Mouse (Mus musculus): ENCODE measurements at regions not wholly inside any gene's neighbourhood (a gene's known extent, or its start where the extent isn't known, plus 50 kb on each side); places are given as distances from the start of the nearest gene placed in this dataset.

GRCm38 (mm10) chr13:97555312-97555711 lies 205.1 kb downstream of the Gm10260 start:
- no peak for DNase-seq

GRCm38 (mm10) chr13:97554601-97555000 lies 205.8 kb downstream of the Gm10260 start:
- DNase-seq = no peak

- DNase-seq = no peak
Observed at GRCm38 (mm10) chr13:97552236-97552635, 208.2 kb downstream of the Gm10260 start.

- DNase-seq = no peak
Observed at GRCm38 (mm10) chr13:97550880-97551279, 209.6 kb downstream of the Gm10260 start.

- DNase-seq = no peak
Observed at GRCm38 (mm10) chr13:97550172-97550571, 210.3 kb downstream of the Gm10260 start.

GRCm38 (mm10) chr13:97549384-97549783 lies 211.0 kb downstream of the Gm10260 start:
- DNase-seq = no peak

GRCm38 (mm10) chr13:97548527-97548977 lies 211.9 kb downstream of the Gm10260 start:
- DNase-seq = peak; percentile 73

GRCm38 (mm10) chr13:97546936-97547335 lies 213.5 kb downstream of the Gm10260 start:
- DNase-seq = no peak

- no peak for DNase-seq
Observed at GRCm38 (mm10) chr13:97545971-97546454, 214.4 kb downstream of the Gm10260 start.

GRCm38 (mm10) chr13:97539686-97540085 lies 220.7 kb downstream of the Gm10260 start:
- no peak for DNase-seq

- no peak for DNase-seq
Observed at GRCm38 (mm10) chr13:97538441-97538840, 222.0 kb downstream of the Gm10260 start.

- no peak for DNase-seq
Observed at GRCm38 (mm10) chr13:97537686-97538085, 222.7 kb downstream of the Gm10260 start.

GRCm38 (mm10) chr13:97537206-97537605 lies 223.2 kb downstream of the Gm10260 start:
- DNase-seq = no peak

GRCm38 (mm10) chr13:97533896-97534666 lies 226.4 kb downstream of the Gm10260 start:
- peak; percentile 23 for DNase-seq

GRCm38 (mm10) chr13:97531181-97531580 lies 229.3 kb downstream of the Gm10260 start:
- no peak for DNase-seq

- peak; percentile 24 for DNase-seq
Observed at GRCm38 (mm10) chr13:97530570-97530969, 229.9 kb downstream of the Gm10260 start.

- DNase-seq = no peak
Observed at GRCm38 (mm10) chr13:97527958-97528357, 232.5 kb downstream of the Gm10260 start.

- no peak for DNase-seq
Observed at GRCm38 (mm10) chr13:97524847-97525434, 235.5 kb downstream of the Gm10260 start.

GRCm38 (mm10) chr13:97523523-97524412 lies 236.7 kb downstream of the Gm10260 start:
- DNase-seq = peak; percentile 37

- no peak for DNase-seq
Observed at GRCm38 (mm10) chr13:97520988-97521547, 239.4 kb downstream of the Gm10260 start.

GRCm38 (mm10) chr13:97516731-97517130 lies 243.7 kb downstream of the Gm10260 start:
- DNase-seq = no peak

- DNase-seq = no peak
Observed at GRCm38 (mm10) chr13:97514421-97515066, 245.9 kb downstream of the Gm10260 start.
